Comparison of ENCODE assay signal across 1 mouse cellular context in the genomic region with DNA sequence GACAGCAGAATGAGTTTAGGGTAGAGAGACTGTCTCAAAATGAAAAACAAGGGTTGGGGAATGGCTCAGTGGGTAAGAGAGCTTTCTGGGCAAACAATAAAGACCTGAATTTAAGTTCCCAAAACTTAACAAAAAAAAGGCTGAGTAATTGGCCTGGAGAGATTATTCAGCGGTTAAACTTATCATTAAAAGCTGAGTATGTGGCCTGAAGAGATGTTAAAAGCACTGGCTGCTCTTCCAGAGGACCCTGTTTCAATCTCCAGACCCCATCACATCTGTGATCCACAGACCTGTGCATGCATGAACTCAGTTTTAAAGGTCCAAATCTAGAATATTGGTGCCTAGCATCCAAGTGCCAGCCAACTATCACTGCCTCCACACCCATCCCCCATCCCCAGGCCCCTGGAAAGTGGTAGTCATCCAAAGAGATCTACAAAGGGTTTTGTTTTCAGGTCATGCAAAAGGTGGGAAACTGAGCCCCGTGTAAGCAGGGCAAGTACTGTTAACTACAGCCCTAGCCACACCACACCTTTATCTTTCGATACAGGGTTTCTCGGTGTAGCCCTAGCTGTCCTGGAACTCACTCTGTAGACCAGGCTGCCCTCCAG.
A peak's percentile ranks its signal among the peaks of the same experiment; 100 is the strongest.
TF ChIP-seq lines count a peak whose summit lies in the region.

No protein-coding gene starts in this region.

TF ChIP-seq in MEL, 35 proteins besides CTCF, POLR2A, EP300 and RAD21 (continued from another document):
- TF ChIP-seq NRF1 (IDR thresholded peaks at IDR 0.05; ENCODE audit: insufficient read depth, low read depth, low read length, poor library complexity, severe bottlenecking) (no peak), MYB (IDR thresholded peaks at IDR 0.05; ENCODE audit: low read depth, low read length) (peak; percentile 55), JUND (IDR thresholded peaks at IDR 0.05; ENCODE audit: low read depth, low read length) (0 out of 2 replicates have a peak, but pooled peaks have one; percentile 44), HCFC1 (IDR thresholded peaks at IDR 0.05; ENCODE audit: low read depth, low read length) (no peak), MAX (IDR thresholded peaks at IDR 0.05; ENCODE audit: low read length) (no peak), SIN3A (IDR thresholded peaks at IDR 0.05; ENCODE audit: low read length) (peak; percentile 31; the same call in 1 of the 2 replicates), RCOR1 (IDR thresholded peaks at IDR 0.05; ENCODE audit: low read depth, low read length) (peak; percentile 78), USF2 (IDR thresholded peaks at IDR 0.05; ENCODE audit: borderline replicate concordance in 1 of 2, insufficient read depth in 1 of 2, low read depth in 1 of 2, low read length in 2 of 2) (no peak), ZNF384 (IDR thresholded peaks at IDR 0.05; ENCODE audit: low read depth, low read length) (peak; percentile 82), GATA1 (IDR thresholded peaks at IDR 0.05; ENCODE audit: low read depth, low read length) (peak; percentile 90), ETS1 (IDR thresholded peaks at IDR 0.05; ENCODE audit: low read depth, low read length) (peak; percentile 79; the same call in 1 of the 2 replicates), TCF12 (IDR thresholded peaks at IDR 0.05; ENCODE audit: low read depth, low read length) (peak; percentile 89), KAT2A (conservative IDR thresholded peaks at IDR 0.05; ENCODE audit: low read depth, low read length) (no peak), ZMIZ1 (IDR thresholded peaks at IDR 0.05; ENCODE audit: low read depth, low read length) (no peak), POLR2AphosphoS2 (IDR thresholded peaks at IDR 0.05; ENCODE audit: low read length) (no peak), MYC (IDR thresholded peaks at IDR 0.05; ENCODE audit: low read depth, low read length) (peak; percentile 23; the same call in 1 of the 2 replicates)
